Mouse (Mus musculus): ENCODE measurements around the gene 6030468B19Rik.
A peak's percentile ranks its signal among the peaks of the same experiment; 100 is the strongest.
"Not testable (repeated sequence)": the region's sequence is repeated elsewhere in the genome, so short reads cannot be mapped to it uniquely, and the experiment has no call there.

The 6030468B19Rik gene

DNA sequence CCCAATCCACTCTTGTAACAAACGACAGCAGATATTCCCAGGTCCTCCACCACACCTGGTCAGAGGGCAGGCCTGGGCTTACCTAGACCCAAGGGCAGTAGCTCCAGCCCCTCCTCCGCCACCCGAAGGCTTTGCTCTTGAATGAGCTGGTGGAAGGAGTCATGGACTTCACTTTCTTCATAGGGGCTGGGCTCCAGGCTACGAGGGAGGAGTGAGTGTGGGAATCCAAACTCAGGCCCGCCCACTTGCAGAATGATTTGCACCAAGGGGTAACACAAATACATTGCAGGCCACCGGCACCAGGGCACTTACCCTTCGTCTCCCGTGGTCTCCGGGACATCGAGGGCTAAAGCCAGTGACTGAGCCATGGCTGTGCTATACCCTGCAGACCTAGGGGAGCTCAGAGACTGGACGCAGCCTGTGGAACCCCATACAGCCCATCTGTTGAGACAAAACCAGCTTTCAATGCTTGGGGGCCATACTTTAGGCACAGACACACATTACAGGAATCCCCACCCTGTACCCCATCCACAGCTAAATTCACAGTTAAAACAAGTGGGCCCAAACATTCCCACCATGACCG lies 18.5 kb upstream of the 6030468B19Rik start:
- peak; percentile 36 to 62 for DNase-seq (ENCODE audit: low spot score in 2 of 2)

DNA sequence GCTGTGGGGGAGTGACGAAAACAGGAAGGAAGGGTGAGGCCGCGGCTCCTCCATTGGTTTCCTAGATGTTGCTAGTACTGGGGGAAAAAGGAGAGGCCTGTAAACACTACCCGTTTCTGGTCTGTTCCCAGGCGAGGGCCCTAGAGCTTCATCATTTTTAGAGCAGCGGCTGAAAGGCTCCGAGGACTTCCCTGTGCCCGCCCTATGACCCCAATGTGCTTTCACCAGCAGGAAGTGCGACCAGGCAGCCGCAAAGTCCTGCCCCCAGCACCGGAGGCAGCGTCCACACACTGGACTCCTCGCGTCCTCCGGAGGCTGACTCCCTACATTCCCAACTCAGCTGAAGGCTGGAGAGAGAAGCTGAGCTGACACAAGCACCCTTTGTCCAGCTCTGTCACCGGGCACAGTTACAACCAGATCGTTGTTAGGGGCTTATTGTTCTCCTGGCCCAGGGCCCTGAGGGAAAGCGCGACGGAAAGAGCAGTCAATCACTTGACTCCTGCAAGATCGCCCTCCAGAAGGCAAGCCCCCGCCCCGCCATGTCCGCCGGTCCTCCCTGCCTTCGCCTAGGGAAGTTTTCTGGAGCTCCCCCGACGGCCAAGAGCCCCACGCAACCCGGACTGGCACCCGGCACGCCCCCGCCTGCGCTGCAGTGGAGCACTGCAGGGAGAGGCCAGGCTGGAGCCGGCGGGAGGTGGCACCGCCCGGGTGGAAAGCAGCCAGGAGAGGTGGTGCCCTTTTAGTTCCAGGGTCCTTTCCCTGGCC lies 17.8 kb upstream of the 6030468B19Rik start:
- DNase-seq (ENCODE audit: low spot score in 2 of 2) = peak; percentile 79 to 82

DNA sequence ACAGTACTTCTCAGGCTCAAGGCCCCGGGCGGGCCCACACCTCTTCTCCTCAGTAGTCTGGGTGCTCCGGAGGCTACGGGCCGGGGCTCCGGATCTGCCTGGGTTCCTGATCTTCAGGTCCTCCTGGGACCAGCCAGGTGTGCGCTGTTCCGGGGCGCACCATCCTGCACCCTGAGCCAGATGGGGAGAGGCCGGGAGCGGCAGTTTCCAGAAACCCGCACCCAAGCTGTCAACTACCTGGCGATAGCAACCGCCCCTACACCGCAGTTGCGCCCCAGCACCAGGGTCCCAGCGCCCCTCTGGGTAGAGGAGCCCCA lies 17.3 kb upstream of the 6030468B19Rik start:
- DNase-seq (ENCODE audit: low spot score in 2 of 2) = no peak

DNA sequence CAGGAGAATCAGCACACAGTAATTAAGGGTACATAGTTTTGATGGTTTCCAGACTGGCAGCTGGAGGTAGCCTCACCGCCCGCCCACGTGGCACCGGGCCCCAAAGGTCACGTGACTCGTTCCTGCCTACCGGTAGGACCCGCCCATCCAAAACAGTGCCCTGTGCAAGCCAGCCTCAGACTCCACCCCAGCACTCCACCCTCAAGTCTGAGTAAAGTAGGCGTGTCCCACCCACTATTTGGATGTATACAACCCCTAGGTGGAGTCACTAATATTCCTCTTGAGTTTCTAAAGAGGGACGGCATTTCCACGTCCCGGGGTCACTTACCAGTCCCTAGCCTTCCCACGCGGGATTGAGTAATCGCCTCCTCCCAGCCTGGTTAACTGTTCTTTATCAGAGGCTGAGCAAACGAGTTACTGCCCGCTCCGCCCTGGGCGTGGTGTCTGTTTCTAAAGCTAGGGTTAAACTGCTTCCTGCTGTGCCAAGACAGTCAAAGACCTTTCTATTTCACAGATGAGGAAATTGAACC lies 16.8 kb upstream of the 6030468B19Rik start:
- DNase-seq (ENCODE audit: low spot score in 2 of 2) = peak; percentile 98

DNA sequence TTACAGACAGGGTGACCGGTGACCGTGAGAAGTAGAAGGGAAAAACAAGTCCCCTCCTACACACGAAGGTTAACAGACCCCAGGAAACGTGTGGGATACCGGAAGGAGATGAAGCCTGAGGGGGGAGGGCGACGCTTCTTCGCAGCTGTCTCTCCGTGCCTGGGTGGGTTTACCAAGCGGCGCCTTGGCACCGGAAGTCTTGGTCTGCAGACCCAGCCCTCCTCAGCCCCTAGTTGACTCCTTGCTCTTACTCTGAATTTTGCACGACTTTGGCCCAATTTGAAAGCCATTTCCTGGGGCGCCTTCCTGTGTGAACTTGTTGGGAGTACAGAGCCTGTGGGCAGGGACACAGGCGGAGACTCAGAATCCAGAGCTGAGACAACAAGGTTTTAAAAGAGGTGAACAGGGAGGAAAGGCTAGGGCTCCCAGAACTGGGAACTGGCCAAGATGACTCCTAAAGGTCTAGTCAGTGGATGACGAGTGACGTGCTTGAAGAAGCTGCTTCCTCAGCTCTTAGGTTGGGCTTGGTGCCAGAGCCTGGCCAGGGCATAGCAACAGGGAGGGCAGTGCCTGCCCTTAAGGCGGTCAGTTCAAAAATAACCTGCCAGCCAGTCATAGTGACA lies 16.1 kb upstream of the 6030468B19Rik start:
- peak; percentile 81 to 84 for DNase-seq (ENCODE audit: low spot score in 2 of 2)

DNA sequence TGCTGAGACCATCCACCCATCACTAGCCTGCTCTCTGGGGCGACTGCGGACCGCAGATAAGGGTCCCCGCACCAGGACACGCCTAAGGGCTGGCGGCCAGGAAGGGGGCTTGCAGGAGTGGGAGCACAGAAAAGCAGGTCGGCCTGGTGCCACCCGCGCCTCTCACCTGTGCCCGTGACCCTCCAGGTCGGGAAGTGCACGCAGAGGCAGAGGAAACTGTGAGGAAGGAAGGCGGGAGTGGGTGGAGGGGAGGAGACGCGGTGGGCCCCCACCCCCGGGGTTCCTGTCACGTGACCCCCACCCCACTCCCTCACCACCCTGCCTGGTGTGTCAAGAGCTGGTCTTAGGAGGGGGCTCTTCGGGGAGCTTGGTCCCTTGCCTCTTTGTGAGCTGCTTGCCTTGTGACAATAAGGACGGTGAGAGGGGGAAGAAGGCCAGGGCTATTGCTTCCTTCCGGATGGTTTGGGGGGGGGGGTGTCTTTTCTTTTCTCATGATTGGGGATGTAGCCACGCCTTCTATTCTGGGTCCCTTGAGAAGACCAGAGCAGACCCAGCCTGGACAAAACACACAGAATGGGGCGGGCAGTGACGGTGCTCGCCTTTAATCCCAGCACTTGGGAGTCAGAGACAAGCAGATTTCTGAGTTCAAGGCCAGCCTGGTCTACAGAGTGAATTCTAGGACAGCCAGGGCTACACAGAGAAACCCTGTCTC lies 15.3 kb upstream of the 6030468B19Rik start, which contains the start of the genes Tmc8 and Tmc6:
TSS of gene Tmc8 (plus strand) at position 84 of the 712 bp plus-strand sequence.
TSS of gene Tmc6 (minus strand) at position 206 of the 712 bp plus-strand sequence.
- DNase-seq (ENCODE audit: low spot score in 2 of 2) = peak; percentile 92 to 93

DNA sequence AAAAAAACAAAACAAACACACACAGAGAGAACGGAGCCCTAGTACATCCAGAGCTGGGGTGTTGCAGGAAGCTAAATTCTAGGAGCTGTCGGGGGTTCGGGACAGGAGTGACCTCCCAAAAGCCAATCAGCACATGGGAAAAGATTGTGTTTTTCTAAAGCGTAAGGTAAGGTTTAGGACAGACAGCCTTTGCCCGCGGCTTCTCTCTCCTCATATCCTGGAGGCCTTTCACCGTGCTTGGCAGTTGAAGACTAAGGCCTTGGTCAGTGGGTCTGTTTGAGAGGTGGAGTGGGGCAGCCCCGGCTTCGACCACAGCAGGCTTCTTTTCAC lies 14.8 kb upstream of the 6030468B19Rik start:
- DNase-seq (ENCODE audit: low spot score in 2 of 2) = no peak

DNA sequence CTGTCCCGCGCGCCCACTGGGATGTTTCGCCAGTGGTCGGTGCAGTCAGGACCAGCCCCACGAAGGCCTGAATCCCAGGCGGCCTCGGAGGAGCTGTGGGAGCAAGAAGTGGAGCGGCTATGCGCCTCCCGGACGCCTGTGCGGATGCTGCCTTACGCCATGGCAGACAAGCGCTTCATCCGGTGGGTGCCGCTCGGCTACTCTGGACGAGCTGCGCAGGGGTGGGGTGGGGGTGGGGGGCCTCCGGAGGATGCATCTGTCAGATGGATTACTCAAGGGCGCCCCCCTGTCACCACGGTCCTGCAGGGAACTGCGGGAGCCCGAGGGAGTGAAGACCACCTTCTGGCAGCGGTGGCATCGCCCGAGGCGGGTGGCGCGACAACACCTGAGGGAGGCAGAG lies 14.4 kb upstream of the 6030468B19Rik start:
- DNase-seq (ENCODE audit: low spot score in 2 of 2) = peak; percentile 78 to 86

DNA sequence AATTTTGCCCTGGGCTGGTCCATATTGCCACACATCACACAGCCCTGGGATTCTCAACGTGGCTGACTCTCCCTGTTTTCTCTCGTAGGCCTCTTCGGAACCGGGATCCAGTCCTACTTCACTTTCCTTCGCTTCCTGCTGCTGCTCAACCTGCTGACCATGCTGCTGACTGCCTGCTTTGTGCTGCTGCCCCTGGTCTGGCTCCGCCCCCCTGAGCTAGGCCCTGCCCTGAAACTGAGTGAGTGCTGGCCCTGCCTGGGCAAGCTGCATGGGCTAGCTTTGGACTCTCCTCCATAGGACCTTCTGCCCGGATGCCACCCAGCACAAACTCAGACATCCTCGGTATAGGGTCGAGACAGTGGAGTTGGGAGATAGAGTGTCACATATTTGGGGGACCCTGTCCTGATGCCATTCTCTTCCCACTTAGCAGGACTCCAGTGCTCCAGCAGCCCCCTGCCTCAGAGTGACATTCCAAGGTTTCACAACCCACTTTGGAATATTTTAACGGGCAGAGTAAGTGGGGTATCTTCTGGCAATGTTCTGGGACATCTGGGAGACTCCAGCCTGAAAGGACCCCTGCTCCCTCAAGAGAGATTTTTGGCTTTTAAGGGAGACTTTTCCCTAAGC lies 13.7 kb upstream of the 6030468B19Rik start:
- DNase-seq (ENCODE audit: low spot score in 2 of 2) = peak; percentile 70 to 79

DNA sequence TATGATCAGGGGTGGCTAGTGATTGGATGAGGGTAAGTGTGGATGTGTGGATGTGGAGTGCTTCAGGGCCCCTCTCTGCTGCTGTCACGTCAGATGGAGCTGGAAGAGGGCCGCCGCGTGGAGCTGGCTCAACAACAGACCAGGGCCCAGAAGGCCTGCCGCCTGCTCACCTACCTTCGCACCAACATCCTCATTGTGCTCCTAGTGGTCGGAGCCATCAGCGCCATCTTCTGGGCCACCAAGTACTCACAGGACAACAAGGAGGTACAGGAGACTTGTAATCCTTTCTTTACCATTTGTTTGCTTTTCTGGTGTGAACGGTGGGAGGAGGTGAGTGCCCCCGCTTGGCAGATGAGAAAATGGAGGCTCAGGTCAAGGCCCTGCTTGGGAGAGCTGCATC lies 11.2 kb upstream of the 6030468B19Rik start:
- peak; percentile 77 to 81 for DNase-seq (ENCODE audit: low spot score in 2 of 2)

DNA sequence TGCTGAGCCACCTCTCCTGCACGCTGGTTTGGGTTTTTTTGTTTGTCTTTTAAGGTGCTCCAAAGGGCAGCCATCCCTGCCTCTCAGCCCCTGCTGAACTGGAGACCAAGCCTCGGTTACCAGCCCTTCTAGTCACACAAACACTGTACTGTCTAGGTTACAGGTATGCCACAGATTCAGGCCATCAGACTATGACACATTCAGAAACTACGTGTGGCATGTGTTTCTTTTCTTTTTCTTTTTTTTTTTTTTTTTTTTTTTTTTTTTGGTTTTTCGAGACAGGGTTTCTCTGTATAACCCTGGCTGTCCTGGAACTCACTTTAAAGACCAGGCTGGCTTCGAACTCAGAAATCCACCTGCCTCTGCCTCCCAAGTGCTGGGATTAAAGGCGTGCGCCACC lies 9.0 kb upstream of the 6030468B19Rik start:
- DNase-seq (ENCODE audit: low spot score in 2 of 2) = not testable (repeated sequence)

DNA sequence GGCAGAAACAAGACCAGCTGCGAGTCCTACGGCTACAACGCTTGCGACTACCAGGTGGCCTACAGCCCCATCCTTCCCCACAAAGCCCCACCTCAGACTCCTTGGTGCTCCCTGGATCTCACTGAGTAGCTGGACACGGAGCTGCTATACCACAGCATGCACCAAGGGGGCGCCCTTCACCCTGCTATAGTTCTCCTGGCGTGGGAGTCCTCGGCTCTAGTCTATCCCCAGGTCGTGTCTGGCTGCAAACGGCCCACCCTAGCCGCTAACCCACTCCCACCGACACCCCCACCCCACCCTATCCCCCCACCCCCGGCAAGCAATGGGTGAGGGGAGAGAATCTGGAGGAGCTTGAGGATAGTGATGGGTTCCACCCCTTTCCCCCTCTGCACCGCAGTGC lies 7.2 kb upstream of the 6030468B19Rik start:
- peak; percentile 62 to 73 for DNase-seq (ENCODE audit: low spot score in 2 of 2)

DNA sequence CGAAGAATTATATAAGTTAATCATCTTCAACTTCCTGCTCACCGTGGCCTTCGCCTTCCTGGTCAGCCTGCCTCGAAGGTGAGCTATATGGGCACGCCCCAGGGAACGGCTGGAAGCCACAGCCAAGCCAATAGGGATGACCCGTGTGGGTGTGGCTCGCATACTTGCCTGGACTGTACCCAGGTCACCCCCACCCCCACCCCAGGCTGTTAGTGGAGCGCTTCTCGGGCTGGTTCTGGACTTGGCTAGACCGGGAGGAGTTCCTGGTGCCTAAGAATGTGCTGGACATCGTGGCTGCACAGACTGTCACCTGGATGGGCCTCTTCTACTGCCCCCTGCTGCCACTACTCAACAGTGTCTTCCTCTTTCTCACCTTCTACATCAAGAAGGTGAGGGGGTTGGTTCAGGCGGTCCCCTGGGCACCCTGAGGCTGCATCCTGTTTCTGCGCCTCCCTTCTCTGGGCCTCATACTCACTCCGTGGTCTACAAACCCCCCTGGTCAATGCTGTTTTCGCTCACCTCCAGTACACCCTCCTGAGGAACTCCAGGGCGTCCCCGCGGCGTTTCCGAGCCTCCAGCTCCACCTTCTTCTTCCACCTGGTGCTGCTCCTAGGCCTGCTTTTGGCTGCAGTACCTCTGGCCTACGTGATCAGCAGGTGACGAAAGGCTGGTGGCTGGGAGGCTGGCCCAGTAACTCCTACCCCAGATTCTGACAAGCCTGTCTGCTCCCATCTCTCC lies 6.6 kb upstream of the 6030468B19Rik start:
- peak; percentile 63 to 64 for DNase-seq (ENCODE audit: low spot score in 2 of 2)

DNA sequence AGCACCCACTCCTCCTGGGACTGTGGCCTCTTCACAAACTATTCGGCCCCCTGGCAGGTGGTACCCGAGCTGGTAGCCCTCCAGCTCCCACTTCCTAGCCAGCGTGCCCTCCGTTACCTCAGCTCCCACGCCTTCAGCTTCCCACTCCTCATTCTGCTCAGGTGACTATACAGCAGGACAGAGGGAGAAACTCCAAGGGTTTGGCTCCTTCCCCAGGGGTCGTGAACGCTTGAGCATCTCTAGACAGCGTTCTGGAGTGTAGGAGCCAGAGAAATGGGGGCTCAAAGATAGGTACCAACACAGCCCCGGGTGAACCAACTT lies 6.1 kb upstream of the 6030468B19Rik start:
- no peak for DNase-seq (ENCODE audit: low spot score in 2 of 2)

DNA sequence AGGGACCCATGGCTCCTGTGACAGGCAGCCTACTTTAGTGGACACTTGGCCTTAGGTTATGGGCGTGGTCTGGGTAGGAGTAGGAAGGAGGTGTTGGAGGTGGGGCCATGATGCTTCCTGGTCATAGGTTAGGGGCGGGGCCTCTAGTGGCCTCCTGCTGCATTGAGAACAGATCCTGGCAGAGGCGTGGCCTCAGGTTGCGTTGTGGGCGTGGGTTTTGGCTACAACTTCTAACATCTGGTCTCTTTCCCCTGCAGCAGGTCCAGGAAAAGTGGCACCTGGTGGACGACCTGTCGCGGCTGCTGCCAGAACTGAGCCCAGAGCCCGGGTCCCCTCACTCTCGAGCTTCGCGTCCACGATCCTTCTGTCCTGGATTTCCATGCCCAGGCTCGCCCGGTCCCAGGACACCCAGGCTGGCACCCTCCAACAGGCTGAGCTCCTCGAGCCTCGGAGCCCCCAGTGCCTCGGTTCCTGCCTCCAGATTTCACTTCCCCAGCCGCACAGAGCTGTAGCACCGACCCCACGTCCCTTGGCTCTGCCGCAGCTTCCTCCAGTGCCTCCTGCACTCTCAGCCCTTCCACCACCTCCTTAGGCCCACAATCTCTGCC lies 5.1 kb upstream of the 6030468B19Rik start:
- DNase-seq (ENCODE audit: low spot score in 2 of 2) = peak; percentile 91 to 94

DNA sequence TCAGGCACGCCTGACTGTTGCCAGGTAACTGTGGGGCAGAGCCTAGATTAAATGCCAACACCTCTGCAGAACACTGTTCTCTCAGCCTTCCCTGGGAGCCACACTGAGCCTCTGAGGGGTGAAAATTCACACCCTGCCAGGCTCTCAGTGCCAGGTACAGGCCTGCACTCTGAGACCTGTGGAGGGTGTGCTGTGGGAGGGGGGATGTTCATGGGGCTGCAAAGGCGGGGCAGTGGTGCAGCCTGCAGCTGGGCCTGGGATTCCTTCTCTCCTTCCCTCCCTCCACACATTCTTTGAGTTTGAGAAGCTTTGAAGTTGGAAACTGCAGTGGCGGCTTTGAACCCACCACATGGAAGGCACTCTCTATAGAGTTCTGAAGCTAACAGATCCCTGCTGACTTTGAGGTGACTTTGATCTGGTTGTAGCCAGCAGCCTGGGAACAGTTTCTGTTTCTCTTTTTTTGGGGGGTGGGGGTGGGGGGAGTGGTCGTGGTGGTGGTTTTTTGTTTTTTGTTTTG lies 3.4 kb upstream of the 6030468B19Rik start:
- no peak for DNase-seq (ENCODE audit: low spot score in 2 of 2)

DNA sequence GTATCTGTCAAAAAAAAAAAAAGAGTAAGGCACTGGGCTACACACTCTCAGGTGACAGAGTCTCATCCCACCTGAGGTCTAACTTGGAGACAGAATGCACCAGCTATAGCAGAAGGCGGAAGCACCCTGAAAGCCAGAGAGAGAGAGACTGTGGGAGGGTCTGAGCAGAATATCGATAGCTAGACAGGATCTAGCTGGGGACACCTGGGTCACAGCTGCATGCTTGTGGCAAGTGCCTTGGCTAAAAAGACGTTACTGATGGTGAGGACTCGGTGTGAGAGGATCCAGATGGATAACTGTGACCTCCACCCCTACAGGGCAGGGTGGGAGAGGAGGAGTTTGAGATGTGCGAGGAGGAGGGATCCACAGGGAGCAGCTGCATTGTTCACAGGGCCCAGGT lies 506 bp upstream of the 6030468B19Rik start:
- no peak for DNase-seq (ENCODE audit: low spot score in 2 of 2)

DNA sequence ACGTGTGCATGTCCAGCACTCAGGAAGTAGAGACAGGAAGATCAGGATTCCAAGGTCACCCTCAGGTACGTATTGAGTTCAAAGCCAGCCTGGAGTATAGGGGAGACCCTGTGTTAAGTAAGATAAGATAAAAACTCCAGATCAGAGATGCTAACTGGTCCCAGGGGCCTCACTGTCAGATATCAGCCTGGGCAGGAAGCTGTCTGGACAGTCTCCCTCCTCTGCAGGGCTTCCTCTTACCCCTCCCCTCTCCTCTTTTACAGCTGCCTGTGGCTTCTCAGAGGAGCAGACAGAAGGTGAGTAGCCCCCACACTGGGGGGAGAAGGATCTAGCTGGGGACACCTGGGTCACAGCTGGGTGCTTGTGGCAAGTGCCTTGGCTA lies 691 bp downstream of the 6030468B19Rik start:
- DNase-seq (ENCODE audit: low spot score in 2 of 2) = peak; percentile 65 to 67

DNA sequence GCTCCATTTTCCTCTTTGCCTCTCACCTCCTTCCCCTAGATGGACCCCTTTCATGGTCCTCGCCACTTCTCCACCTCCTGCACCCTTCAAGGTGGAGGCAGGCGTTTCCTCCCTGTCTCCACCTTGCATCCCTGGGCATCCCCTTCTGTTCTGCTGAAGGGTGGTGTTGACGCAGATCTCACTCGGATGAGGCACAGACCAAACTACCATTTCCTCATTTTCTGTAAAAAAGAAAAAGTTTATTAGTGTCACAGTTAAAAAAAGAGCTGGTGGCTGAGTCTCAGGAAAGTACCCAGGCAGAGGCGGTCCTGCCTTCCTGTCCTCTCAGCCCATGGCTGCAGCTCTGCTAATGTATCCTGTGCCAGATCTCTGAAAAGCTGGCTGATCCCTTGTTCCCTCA lies 1.7 kb downstream of the 6030468B19Rik start:
- DNase-seq (ENCODE audit: low spot score in 2 of 2) = peak; percentile 61 to 66

DNA sequence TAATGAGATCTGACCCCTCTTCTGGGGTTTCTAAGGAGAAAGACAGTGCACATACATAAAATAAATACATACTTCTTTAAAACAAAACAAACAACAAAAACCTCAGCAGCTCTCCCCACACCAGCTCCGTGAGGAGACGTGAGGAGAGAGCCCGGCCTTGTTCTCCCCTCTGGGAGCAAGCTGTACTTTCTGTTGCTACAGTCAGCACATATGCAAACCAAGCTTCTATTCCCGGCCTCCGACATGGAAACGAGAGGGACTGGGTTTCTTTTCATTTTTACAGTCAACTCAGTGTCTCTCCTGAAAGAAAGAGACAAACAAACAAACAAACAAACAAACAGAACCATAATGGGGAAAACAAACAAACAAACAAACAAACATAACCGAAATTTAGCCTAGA lies 2.6 kb downstream of the 6030468B19Rik start:
- no peak for DNase-seq (ENCODE audit: low spot score in 2 of 2)

DNA sequence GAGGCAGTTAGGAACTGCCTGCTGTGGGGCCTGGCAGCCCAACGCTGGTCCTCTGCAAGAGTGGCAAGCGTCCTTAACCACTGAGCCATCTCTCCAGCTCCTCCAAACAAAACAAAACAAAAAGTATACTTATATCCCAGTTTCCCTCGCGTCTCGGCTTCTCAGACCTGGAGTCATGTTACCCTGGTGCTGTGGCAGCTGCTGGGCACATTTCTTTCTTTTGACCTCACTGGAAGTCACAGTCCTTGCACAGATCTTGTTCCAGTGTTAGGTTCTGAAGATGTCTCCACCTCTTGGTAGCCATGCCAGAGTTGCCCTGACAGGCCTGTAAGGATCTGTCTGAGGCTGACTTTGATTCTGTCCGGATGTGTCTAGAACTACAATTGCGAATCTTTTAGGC lies 4.2 kb downstream of the 6030468B19Rik start:
- no peak for DNase-seq (ENCODE audit: low spot score in 2 of 2)

All from spleen, postnatal 36 days (tissue).